Mouse (Mus musculus): ENCODE data around the gene Rbfox1. TPM values are rescaled to one million over a fixed set of nuclear protein-coding genes. Genes with fewer than 3 reads are reported as not detected.

Gene Rbfox1
- polyA plus RNA-seq, 1 experiment = not detected

GRCm38 (mm10) chr16:6736566-6736965 lies 851.4 kb downstream of the Rbfox1 start:
- TF ChIP-seq CTCF (IDR thresholded peaks at IDR 0.05; ENCODE audit: low read depth, low read length) = no peak
- TF ChIP-seq POLR2A (IDR thresholded peaks at IDR 0.05; ENCODE audit: borderline replicate concordance, low read depth, low read length) = no peak
- no peaks in the 10 kb centered on the region for H3K4me1 ChIP-seq (ENCODE audit: control insufficient read depth, insufficient read depth, low read length)
- no peak overlapping the region for H3K27ac ChIP-seq (ENCODE audit: insufficient read depth, low read depth, low read length)
- H3K4me3 ChIP-seq (ENCODE audit: insufficient read depth, low read length) = no peak overlapping the region

- Histone ChIP-seq H3K27ac (ENCODE audit: insufficient read depth, low read depth, low read length) (no peak overlapping the region), H3K4me3 (ENCODE audit: insufficient read depth, low read length) (no peak overlapping the region), H3K4me1 (ENCODE audit: control insufficient read depth, insufficient read depth, low read length) (no peaks in the 10 kb centered on the region)
- TF ChIP-seq POLR2A (IDR thresholded peaks at IDR 0.05; ENCODE audit: borderline replicate concordance, low read depth, low read length) = no peak
- no peak for TF ChIP-seq CTCF (IDR thresholded peaks at IDR 0.05; ENCODE audit: low read depth, low read length)
Observed at GRCm38 (mm10) chr16:6736998-6737397, 851.8 kb downstream of the Rbfox1 start.

- Histone ChIP-seq H3K27ac (ENCODE audit: insufficient read depth, low read depth, low read length) (no peak overlapping the region), H3K4me1 (ENCODE audit: control insufficient read depth, insufficient read depth, low read length) (no peaks in the 10 kb centered on the region), H3K4me3 (ENCODE audit: insufficient read depth, low read length) (no peak overlapping the region)
- TF ChIP-seq POLR2A (IDR thresholded peaks at IDR 0.05; ENCODE audit: borderline replicate concordance, low read depth, low read length) (no peak), CTCF (IDR thresholded peaks at IDR 0.05; ENCODE audit: low read depth, low read length) (no peak)
Observed at GRCm38 (mm10) chr16:6746116-6746515, 861.0 kb downstream of the Rbfox1 start.

- Histone ChIP-seq H3K4me1 (ENCODE audit: control insufficient read depth, insufficient read depth, low read length) (no peaks in the 10 kb centered on the region), H3K27ac (ENCODE audit: insufficient read depth, low read depth, low read length) (no peak overlapping the region), H3K4me3 (ENCODE audit: insufficient read depth, low read length) (no peak overlapping the region)
- TF ChIP-seq POLR2A (IDR thresholded peaks at IDR 0.05; ENCODE audit: borderline replicate concordance, low read depth, low read length) = no peak
- no peak for TF ChIP-seq CTCF (IDR thresholded peaks at IDR 0.05; ENCODE audit: low read depth, low read length)
Observed at GRCm38 (mm10) chr16:6750491-6750890, 865.3 kb downstream of the Rbfox1 start.

- H3K4me3 ChIP-seq (ENCODE audit: insufficient read depth, low read length) = no peak overlapping the region
- TF ChIP-seq CTCF (IDR thresholded peaks at IDR 0.05; ENCODE audit: low read depth, low read length) = no peak
- TF ChIP-seq POLR2A (IDR thresholded peaks at IDR 0.05; ENCODE audit: borderline replicate concordance, low read depth, low read length) = no peak
- H3K27ac ChIP-seq (ENCODE audit: insufficient read depth, low read depth, low read length) = no peak overlapping the region
Observed at GRCm38 (mm10) chr16:6754847-6755246, 869.7 kb downstream of the Rbfox1 start.

GRCm38 (mm10) chr16:6769495-6770237 lies 884.5 kb downstream of the Rbfox1 start:
- TF ChIP-seq POLR2A (IDR thresholded peaks at IDR 0.05; ENCODE audit: borderline replicate concordance, low read depth, low read length) = no peak
- no peak for TF ChIP-seq CTCF (IDR thresholded peaks at IDR 0.05; ENCODE audit: low read depth, low read length)
- Histone ChIP-seq H3K4me3 (ENCODE audit: insufficient read depth, low read length) (no peak overlapping the region), H3K27ac (ENCODE audit: insufficient read depth, low read depth, low read length) (no peak overlapping the region), H3K4me1 (ENCODE audit: control insufficient read depth, insufficient read depth, low read length) (no peaks in the 10 kb centered on the region)

More at GRCm38 (mm10) chr16:6754847-6755246, 869.7 kb downstream of the Rbfox1 start:
- H3K4me1 ChIP-seq (ENCODE audit: control insufficient read depth, insufficient read depth, low read length) = no peaks in the 10 kb centered on the region

GRCm38 (mm10) chr16:6777506-6778185 lies 892.5 kb downstream of the Rbfox1 start:
- Histone ChIP-seq H3K4me3 (ENCODE audit: insufficient read depth, low read length) (no peak overlapping the region), H3K4me1 (ENCODE audit: control insufficient read depth, insufficient read depth, low read length) (no peaks in the 10 kb centered on the region), H3K27ac (ENCODE audit: insufficient read depth, low read depth, low read length) (no peak overlapping the region)
- TF ChIP-seq POLR2A (IDR thresholded peaks at IDR 0.05; ENCODE audit: borderline replicate concordance, low read depth, low read length) (no peak), CTCF (IDR thresholded peaks at IDR 0.05; ENCODE audit: low read depth, low read length) (no peak)

- no peak overlapping the region for H3K4me3 ChIP-seq (ENCODE audit: insufficient read depth, low read length)
- TF ChIP-seq CTCF (IDR thresholded peaks at IDR 0.05; ENCODE audit: low read depth, low read length) = no peak
- TF ChIP-seq POLR2A (IDR thresholded peaks at IDR 0.05; ENCODE audit: borderline replicate concordance, low read depth, low read length) = no peak
- H3K4me1 ChIP-seq (ENCODE audit: control insufficient read depth, insufficient read depth, low read length) = no peaks in the 10 kb centered on the region
- H3K27ac ChIP-seq (ENCODE audit: insufficient read depth, low read depth, low read length) = no peak overlapping the region
Observed at GRCm38 (mm10) chr16:6784144-6784543, 899.0 kb downstream of the Rbfox1 start.

- Histone ChIP-seq H3K4me1 (ENCODE audit: control insufficient read depth, insufficient read depth, low read length) (no peaks in the 10 kb centered on the region), H3K27ac (ENCODE audit: insufficient read depth, low read depth, low read length) (no peak overlapping the region), H3K4me3 (ENCODE audit: insufficient read depth, low read length) (no peak overlapping the region)
- no peak for TF ChIP-seq CTCF (IDR thresholded peaks at IDR 0.05; ENCODE audit: low read depth, low read length)
- TF ChIP-seq POLR2A (IDR thresholded peaks at IDR 0.05; ENCODE audit: borderline replicate concordance, low read depth, low read length) = no peak
Observed at GRCm38 (mm10) chr16:6785026-6785425, 899.9 kb downstream of the Rbfox1 start.

- TF ChIP-seq CTCF (IDR thresholded peaks at IDR 0.05; ENCODE audit: low read depth, low read length) (no peak), POLR2A (IDR thresholded peaks at IDR 0.05; ENCODE audit: borderline replicate concordance, low read depth, low read length) (no peak)
- no peak overlapping the region for H3K27ac ChIP-seq (ENCODE audit: insufficient read depth, low read depth, low read length)
- H3K4me1 ChIP-seq (ENCODE audit: control insufficient read depth, insufficient read depth, low read length) = no peaks in the 10 kb centered on the region
- no peak overlapping the region for H3K4me3 ChIP-seq (ENCODE audit: insufficient read depth, low read length)
Observed at GRCm38 (mm10) chr16:6791218-6791617, 906.1 kb downstream of the Rbfox1 start.

Measured in bone marrow macrophage, adult 2 months (primary cell).